Mouse (Mus musculus) kidney, adult 11 months (tissue): ENCODE results near the gene Rgl3.

Experiments
- DNase-seq: peaks from one replicate; pipeline ENCODE4 v3.0.0; 2022

Rgl3 gene

DNA sequence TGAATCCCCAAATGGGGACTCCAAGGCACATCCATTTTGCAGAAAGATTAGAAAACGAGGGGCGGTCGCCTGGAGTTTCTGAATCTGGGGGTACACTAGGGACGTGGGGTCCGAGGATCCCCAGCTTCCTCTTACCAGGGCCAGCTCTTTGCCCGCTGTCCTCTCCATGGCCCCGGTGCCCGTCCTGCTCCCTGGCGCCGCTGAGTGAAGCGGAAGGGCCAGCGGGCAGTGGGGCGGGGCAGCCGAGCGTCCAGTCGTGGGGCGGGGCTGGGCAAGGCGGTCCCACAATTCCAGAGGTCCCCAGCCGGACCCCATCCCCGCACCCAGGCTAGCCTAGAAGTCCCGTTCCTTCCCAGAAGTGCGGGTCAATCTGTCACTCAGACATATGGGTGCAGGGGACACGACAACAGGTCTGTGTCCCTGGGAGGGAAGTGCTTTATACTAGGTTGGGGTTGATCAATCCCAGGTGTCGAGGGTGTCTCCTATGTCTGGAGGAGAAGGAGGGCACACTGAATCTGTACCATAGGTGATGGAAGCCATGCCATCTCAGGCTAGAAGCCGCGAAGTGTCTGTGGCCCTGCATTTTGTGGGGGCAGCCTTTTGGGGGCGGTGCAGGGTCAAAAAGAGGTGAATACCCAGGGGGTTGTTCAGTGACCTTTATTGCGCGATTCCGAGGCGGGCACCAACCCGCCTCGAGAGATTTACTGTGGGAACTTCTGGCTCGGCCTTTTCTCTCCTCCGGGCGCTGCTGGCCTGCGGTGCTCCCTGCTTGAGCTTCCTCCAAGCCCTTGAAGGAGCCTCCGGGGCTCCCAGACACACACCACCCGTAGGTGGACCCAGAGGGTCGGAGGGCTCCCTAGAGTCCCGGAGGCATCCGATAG lies at the start of gene Rgl3:
Gene Rgl3 (minus strand): TSS at position 217 of the 881 bp plus-strand sequence.
- DNase-seq = peak; percentile 79

GRCm38 (mm10) chr9:22037826-22038225 lies 48.6 kb upstream of the Rgl3 start:
- DNase-seq = no peak

- no peak for DNase-seq
These were observed 46.2 kb upstream of the Rgl3 start for GRCm38 (mm10) chr9:22035300-22036044.

GRCm38 (mm10) chr9:22030386-22030785 lies 41.1 kb upstream of the Rgl3 start:
- no peak for DNase-seq

- no peak for DNase-seq
These were observed 39.2 kb upstream of the Rgl3 start for GRCm38 (mm10) chr9:22028467-22028866.

DNA sequence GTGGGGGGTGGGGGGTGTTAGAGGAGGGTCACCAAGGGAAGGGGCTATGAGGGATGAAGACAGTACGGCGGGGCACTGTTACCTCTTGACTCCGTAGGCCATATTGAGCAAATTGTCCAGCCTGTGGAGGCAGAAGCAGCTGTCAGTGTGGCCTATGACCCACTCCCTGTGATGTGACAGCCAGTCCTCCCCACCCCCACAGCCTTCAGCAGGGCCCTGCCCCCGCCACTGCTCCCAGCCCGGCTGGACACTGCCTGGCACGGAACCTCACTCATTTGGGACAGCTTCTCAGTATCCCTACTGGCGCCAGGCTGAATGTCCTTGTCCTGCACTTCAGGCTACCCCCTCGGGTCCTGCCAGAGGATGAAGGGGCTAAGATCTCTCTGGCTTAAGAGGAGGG lies 35.3 kb upstream of the Rgl3 start:
- no peak for DNase-seq

DNA sequence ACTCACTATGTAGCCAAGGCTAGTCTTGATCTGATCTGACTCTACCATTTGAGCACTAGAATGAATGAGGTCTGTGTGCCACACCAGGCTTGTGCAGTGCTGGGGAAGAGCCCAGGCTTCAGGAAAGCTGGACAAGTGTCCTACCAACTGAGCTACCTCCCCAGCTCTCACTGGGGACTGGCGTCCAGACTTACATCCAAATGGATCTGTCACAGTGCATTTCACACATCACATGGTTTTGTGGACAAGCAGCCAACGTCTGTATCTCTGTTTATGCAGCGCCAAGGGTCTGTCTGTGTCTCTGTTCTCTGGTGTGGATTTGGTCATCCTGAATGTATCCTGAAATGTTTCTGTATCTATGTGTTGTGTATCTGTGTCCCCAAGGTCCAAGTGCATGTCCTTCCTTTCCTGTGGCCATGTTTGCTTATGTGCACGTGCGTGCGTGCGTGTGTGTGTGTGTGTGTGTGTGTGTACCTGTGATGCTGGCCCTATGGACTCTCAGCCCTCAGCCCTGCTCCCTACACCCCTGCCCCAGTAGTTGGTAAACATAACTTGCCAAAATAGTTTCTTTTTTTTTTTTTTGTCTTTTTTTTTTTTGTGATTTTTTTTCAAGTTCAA lies 28.1 kb upstream of the Rgl3 start:
- DNase-seq = no peak

- no peak for DNase-seq
These were observed 27.0 kb upstream of the Rgl3 start for GRCm38 (mm10) chr9:22016245-22016644.

DNA sequence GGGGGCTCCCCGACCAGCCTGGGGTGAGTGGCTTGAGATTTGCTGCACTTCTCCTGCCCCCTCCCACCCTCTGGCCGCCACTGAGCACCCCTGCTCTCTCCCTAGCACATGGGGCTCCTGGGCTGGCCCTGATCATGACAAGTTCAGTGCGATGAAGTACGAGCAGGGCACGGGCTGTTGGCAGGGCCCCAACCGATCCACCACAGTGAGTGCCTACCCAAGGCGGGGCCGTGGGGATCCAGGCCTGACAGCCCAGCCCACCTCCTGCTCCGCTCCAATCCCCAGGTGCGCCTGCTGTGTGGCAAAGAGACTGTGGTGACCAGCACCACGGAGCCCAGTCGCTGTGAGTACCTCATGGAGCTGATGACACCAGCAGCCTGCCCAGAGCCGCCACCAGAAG lies 23.5 kb upstream of the Rgl3 start:
- no peak for DNase-seq

GRCm38 (mm10) chr9:22011055-22011454 lies 21.8 kb upstream of the Rgl3 start:
- DNase-seq = no peak

DNA sequence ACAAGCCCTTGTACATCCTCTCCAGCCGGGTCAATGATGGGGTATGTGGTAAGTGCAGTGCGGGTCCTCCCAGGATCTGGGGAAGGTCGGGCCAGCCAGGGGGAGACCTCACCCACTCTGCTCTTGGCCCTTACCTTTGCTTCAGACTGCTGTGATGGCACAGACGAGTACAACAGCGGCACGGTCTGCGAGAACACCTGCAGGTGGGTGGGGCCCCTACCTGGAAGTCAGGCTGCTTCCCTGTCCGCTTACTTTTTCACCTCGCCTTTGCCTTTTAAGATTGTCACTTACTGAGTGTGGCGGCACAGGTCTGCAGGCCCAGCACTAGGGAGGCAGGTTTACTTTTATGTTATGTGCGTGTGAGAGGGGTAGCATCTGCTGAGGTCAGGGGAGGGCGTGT lies 15.3 kb upstream of the Rgl3 start:
- DNase-seq = no peak

GRCm38 (mm10) chr9:22003163-22003554 lies 13.9 kb upstream of the Rgl3 start:
- DNase-seq = no peak

- peak; percentile 100 for DNase-seq
These were observed 13.2 kb upstream of the Rgl3 start, which contains the start of the genes Ccdc151 and Prkcsh for GRCm38 (mm10) chr9:22002194-22003162. Gene Ccdc151, minus strand, starts transcription at chr9:22002634. Gene Prkcsh, plus strand, starts transcription at chr9:22002806.

DNA sequence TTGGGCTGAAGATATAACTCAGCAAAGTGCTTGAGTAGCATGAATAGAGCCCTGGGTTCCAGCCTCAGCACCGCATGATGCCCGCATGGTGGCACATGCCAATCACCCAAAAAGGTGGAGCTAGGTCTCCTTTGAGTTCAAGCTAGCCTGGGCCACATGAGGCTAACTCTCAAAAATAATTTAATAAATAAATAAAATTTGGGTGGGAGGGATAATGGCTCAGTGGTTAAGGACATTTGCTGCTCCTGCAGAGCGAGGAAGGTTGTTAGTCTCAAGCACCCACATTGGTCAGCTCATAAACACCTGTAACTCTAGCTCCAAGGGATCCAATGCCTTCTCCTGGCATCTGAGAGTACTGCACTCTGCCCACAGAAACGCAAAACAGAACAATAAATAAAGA lies 12.4 kb upstream of the Rgl3 start:
- no peak for DNase-seq

GRCm38 (mm10) chr9:22000296-22000695 lies 11.1 kb upstream of the Rgl3 start:
- no peak for DNase-seq

DNA sequence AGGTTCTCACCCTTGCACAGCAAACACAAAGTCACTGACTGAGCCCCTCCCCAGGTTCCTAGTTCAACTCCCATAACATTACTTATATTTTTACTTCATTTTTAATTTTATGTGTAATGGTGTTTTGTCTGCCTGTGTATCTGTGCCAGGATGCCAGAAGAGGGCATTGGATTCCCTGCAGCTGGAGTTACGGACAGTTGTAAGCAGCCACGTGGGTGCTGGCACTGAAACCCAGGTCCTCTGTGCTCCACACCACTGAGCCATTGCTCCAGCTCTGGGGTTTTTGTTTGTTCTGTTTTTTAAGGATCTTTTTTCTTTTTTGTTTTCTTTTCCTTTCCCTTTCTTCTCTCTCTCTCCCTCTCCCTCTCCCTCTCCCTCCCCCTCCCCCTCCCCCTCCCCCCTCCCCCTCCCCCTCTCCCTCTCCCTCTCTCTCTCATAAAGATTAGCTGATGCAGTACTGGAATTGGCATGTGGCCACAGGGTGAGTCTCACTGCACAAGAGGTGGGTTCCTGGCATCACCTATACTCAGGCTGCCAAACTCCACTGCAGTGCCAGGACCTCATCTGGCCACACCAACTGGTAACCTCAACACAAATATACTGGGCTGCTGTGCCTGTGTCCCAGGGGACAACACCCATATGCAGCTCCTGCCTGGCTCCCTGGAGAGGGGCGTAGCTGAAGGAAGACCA lies 7.1 kb upstream of the Rgl3 start:
- no peak for DNase-seq

DNA sequence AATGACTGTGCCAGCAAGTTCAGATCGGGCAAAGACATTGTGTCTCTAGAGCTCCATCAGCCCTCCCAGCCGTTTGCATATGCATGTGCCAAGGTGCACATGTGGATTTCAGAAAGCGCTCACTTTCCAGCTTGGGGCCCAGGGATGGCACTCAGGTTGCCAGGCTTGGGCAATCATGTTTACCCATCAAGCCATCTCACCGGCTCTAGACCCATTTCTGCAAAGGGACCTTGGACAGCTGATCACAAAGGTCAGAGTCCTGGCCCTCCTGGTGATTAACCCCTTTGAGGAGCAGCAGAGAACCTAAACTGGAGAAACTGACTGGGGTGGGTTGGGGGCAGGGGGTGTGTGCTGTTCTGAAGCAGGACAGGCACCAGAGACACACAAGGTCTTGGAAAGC lies 3.0 kb upstream of the Rgl3 start:
- DNase-seq = peak; percentile 39

- peak; percentile 88 for DNase-seq
These were observed 685 bp downstream of the Rgl3 start for GRCm38 (mm10) chr9:21988421-21989101.

- DNase-seq = no peak
These were observed 1.5 kb downstream of the Rgl3 start for GRCm38 (mm10) chr9:21987592-21988342.

- no peak for DNase-seq
These were observed 5.3 kb downstream of the Rgl3 start for GRCm38 (mm10) chr9:21983911-21984310.
